Mouse (Mus musculus) testis, adult 2 months (tissue): ENCODE data around the gene Micu1.

Experiments used
- CTCF ChIP-seq: fragments of 200-500 bp; IDR thresholded peaks from 2 replicates; pipeline ENCODE4 v1.5.1; 2012; ENCODE audit warnings: low read depth, mild to moderate bottlenecking, inconsistent platforms, low read length, moderate library complexity; ENCODE audit not compliant: control insufficient read depth, insufficient read depth, insufficient replicate concordance
- POLR2A ChIP-seq: fragments of 200-500 bp; IDR thresholded peaks from 2 replicates; pipeline ENCODE4 v1.6.1; 2012; ENCODE audit warnings: low read depth, mild to moderate bottlenecking, inconsistent platforms, low read length, moderate library complexity; ENCODE audit not compliant: control insufficient read depth

- TF ChIP-seq CTCF: no peak
- TF ChIP-seq POLR2A: no peak
These were observed 41.7 kb downstream of the Micu1 start for GRCm38 (mm10) chr10:59743969-59744368.
